Mouse (Mus musculus) kidney, adult 11 months (tissue): ENCODE measurements around the gene Arhgef28.

Experiments
- DNase-seq: peaks from one replicate; pipeline ENCODE4 v3.0.0; 2022

Gene Arhgef28

DNA sequence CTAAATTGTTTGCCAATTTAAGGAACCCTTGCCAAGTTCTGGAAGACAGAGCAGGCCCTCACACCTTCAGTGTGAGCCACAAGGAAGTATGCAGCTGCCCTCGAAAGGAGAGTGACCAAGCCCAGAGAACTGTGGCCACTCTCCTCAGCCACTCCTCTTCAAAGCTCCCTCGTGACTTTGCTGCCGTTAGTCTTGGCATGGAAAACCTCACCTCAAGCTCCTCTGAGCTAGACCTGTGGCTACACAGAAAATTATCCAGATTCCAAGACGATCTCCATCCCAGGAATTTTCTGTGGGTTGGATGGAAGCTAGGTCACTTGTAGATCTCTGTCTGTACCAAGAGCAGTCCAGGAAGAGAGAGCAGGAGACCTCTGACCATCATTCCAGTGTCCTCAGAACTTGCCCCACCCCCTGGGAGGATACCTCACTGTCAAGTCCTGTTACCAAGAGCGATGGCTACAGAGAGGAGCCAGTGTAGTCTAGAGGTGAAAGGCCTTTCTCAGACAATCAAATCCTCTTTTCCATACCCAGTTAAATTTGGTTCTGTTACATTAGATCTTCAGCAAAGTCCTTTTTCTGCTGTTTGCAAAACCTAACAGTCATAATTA lies 200.5 kb downstream of the Arhgef28 start:
- DNase-seq, result peak; percentile 60

DNA sequence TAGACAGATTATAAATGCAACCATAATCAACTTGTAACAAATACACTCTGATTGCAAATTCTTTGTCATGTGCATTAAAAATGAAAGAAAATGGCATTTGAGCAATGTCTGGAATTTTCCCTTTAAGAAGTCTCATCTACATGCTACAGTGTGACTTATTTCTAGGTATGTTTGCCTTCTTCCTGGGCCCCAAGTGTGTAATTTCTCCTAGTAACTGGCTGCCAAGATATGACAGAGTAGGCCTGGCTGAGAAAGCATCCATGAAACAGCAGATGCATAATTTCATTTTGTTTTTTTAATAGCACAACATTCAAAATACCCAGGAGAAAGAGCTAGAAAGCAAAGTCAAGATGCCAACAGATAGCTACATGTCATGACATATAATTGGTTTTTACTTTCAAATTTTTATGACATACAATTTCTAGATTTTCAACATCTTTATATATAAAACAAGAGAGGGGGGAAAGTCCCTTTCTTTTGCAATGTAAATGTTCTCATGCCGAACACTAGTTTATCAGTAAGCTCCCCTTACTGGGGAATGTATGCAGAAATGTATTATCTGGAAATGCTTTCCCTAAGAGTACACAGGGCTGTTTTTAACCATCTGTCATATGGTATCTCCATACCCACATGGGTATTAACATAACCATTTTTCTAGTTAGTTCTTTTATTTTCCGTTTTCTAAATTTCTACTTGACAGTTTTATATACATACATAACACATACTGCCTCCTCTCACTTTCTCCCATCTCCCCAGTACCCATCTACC lies 201.4 kb downstream of the Arhgef28 start:
- no peak for DNase-seq

DNA sequence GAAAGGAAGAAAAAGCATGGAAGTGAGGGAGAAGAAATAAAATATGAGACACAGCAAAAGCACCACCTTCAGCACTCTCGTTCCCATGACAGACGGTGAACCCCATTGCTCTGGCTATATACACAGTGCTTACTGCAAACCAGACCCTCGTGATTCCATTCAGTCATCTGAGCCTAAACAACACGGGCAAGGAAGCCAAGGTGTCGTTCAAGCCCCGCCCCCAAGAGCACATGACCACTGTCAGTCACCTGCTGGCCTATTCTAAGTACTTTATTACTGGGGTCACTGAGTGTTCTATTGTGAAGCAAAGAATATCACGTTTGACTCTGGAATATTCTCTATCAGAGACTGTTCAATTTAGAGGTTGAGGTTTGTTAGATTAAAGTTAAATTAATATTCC lies 202.5 kb downstream of the Arhgef28 start:
- DNase-seq, result no peak

DNA sequence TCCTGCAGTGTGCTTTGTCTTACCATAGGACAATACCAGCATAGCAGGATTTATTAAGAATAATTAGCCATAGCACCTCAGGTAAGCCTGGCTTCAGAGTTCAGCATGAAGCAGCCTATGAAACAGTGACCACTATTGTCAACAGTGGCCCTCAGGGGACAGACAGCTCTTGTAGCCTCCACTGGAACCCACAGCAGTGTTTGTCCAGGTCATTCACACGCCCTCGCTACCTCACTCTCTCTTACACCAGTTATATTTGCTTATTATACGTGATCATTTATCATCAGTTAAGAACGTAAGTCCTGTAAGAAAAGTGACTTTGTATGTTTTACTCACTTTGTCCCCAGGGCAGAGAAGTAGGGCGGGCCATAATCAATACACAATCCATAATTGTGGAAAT lies 203.6 kb downstream of the Arhgef28 start:
- DNase-seq, result no peak

DNA sequence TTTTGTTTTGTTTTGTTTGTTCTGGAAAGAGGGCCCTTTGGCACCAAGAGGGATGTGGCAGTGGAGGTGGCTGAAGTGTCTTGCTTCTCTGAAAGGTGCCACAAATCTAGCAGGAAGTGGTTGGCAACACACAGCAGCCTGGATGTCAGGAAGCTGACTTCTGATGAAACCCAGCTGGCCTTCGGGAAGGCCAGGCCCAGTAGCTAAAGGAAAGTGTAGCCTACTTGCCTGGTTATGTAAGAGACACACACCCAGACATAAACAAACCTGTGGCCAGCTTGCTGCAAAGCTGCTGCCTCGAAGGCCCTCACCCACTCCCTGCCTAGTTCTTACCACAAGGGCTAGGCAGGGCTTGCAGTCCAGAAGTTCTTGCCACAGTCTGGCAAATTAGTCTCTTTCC lies 204.1 kb downstream of the Arhgef28 start:
- no peak for DNase-seq

DNA sequence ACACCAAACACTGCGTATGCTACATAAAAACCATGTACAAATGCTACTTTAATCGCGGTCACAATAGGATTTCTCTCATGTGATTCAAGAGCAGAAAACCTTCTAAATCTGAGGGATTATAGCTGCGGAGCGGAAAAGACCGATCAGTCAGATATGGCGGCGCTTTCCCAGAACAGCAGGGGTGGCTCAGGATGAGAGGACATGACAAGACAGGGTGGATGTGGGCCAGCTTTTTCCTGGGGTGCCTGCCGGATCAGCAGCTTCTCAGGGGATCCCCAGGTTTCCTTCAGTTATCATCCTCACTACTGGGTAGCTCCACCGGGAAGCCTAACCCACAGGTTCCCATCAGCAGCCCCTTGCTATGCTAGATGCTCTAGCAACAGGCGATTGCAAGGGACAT lies 204.5 kb downstream of the Arhgef28 start:
- DNase-seq, result no peak

DNA sequence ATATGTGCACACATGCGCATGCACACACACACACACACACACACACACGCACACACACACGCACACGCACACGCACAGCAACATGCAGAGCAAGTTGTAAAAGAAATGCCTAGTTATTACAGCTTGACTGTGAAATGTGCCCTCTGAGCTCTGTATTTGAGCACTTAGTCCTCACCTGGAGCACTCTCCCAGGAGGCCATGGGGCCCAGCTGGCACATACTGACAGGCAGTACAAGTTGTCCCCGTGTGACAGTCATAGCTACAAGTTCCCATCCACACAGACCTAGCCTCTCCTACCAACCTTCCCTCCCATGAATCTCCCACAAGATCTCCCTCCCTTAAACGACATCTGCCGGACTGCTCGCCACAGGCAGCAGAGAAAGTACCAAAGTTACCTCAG lies 205.4 kb downstream of the Arhgef28 start:
- no peak for DNase-seq

DNA sequence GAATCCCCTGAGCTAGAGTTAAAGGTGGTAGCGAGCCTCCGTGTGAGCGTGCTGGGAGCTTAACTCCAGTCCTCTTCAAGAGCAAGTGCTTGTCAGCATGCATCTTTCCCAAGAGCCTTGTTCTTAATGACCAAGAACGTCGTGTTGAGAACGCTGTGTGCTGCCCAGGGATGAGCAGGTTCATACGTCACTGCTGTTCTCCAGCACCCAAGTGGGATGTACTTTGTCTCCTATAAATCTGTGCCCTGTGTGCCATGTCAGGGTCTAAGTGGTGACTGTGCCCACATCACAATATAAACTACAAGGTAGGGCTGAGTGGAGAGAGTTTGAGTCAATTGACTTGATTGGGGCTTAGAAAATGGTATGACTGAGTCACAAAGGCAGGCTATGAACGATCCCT lies 207.1 kb downstream of the Arhgef28 start:
- no peak for DNase-seq

DNA sequence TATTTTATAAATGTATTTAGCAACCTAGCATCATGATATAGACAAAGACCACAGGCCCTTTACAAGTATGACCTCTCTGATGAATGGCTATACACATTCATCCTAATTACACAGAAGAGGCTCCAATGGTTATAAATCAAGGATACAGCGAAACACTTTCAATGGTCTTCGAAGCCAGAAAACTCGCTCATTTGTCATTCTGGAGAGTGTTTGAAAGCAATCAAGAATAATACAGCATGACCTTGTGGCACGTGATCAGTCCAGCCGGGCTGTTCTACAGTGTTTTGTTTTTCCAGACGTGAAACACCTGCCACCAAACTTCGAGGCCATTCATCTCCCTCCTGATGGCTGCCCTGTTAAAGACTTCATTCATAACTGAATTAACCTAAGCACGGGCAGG lies 207.7 kb downstream of the Arhgef28 start:
- DNase-seq, result no peak

DNA sequence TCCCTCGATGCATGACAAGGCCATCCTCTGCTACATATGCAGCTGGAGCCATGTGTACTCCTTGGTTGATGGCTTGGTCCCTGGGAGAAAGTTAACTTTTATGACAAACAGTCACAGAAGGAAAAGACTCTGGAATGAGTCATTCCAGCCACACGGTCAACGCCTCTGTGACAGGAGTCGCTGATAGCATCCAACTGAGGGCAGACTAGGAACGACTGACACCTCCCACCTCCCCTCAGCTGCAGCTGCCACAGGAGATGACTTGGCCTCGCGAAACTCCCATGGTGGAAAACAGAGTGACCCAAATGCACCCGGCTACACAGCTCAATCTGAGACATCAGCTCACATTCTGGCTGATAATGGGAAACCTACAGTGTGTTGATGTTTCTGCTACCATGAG lies 215.3 kb downstream of the Arhgef28 start:
- DNase-seq, result no peak

DNA sequence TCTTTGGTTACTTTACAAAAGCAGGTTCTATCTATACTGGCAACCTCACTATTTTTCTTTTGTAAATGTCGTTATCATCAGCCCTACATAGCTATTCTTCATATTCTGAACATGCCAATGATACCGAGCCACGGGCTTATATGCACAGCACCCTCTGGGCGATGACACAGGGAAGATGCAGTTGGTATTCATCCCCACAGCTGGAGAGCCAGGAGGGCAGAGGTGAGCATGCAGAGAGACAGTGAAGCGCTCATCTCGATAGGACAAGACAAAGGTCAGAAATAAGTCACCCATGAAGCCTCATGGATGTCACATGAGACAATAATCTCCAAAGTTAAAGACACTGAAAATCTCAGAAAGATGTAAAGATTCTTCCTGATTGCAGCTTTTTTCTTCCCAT lies 217.4 kb downstream of the Arhgef28 start:
- no peak for DNase-seq

DNA sequence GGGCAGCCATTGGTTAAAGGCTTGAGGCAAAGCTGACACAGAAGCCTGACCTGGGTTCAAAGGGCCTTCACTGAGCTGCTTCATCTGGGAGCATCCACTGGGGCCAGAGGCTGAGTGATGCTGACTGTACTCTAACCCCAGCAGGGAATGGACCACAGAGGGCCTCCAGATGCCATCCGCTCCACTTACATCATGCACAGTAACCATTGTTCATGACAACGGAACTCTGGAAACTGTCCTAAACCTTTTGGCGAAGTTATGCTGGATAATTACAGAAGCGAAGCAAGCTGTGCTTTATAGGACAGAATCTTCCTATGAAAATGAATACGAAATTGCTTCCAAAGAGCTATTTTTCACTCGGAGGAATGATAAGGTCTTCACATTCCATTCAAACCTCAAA lies 219.5 kb downstream of the Arhgef28 start:
- no peak for DNase-seq

DNA sequence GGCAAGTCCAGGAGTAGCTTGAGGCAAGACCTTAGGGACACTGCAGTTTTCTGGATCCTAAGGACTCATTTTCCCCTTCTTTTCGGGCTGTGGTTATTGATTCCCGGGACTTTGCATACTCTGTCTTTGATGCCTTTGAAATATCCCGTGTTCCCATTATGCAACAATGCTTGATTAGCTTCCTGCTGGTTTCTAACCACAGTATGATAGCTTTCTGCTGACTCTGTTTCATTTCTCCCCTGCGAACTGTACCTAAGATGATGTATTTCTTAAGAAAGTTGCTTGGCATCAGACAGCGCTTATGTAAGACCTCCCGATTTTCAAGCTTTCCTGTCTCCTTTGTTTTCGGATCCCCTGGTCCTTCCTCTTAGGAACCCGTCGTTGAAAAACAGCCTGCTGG lies 229.1 kb downstream of the Arhgef28 start:
- no peak for DNase-seq

DNA sequence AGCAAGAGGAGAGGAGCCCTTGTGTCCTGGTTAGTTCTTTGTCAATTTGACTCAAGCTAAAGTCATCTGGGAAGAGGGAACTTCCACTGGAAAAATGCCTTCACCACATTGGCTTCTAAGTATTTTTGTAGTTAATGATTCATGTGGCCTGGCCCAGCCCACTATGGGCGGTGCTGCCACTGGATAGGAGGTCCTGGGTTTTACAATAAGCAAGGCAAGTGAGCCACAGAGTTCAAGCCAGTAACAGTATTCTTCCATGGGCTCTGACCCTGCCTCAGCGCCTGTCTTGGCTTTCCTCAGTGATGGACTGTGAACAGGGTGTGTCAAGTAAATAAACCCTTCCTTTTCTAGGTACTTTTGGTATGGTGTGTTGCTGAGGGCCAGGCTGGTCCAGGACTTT lies 229.6 kb downstream of the Arhgef28 start:
- DNase-seq, result peak; percentile 79

DNA sequence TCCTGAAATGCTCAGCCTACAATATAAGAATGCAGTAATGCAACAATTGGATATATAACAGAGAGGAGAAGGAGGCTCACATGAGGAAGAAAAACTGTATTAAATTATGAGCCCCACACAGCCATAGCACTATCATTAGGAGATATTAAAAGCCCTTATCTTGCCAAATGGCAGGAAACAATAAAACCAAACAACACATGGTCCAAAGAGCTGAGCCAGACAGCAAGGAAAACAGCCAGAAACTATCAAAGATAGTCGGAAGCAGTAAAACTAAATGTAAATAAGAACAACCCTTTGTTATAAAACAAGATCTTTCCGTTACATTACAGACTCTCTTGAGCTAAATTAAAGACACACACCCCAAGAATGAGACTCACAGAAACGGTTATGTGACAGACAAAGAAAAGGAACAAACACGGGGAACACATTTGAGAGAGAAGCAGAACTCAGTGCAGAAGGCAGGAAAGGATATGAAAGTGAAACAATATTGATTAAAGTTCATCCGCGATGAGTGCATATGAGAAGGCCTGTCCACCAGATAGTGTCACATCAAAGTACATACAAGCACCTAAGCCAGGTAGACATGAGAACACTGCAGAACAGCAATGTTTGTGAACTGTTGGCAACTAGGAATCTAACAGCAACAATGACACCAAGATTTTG lies 231.6 kb downstream of the Arhgef28 start:
- no peak for DNase-seq

DNA sequence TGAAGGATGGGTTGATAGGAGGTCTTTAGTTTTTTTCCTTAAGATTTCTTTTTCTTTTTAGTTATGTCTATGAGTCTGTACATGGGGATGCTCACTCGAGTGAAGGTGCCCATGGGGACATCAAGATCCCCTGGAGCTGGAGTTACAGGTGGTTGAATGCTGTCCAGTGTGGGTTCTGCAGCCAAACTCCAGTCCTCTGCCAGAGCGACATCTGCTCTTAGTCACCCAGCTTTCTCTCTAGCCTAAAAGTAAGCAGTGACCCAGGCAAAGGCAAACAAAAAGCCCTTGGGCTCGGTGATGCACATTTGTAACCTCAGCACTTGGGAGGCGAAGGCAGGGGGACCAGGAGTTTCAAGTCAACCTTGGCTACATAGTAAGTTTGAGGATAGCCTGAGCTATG lies 232.3 kb downstream of the Arhgef28 start:
- DNase-seq, result no peak

DNA sequence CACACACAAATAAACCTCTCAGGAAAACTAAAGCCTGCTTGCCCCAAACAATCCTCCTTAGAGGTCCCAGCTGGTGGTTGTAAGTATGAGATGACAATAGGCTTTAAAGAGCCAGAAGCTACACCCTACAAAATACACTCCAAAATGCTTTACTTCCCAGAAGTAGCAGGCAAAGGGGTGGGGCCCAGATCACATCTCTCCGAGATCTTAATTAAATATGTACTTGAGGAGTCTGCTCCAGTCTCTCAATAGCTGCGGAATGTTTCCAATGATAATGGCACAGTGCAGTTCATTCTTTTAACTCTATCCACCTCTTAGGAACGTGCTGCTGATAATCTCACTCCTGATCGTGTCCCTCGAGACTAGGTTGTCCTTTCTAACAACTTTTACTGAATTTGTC lies 240.2 kb downstream of the Arhgef28 start:
- DNase-seq, result no peak

DNA sequence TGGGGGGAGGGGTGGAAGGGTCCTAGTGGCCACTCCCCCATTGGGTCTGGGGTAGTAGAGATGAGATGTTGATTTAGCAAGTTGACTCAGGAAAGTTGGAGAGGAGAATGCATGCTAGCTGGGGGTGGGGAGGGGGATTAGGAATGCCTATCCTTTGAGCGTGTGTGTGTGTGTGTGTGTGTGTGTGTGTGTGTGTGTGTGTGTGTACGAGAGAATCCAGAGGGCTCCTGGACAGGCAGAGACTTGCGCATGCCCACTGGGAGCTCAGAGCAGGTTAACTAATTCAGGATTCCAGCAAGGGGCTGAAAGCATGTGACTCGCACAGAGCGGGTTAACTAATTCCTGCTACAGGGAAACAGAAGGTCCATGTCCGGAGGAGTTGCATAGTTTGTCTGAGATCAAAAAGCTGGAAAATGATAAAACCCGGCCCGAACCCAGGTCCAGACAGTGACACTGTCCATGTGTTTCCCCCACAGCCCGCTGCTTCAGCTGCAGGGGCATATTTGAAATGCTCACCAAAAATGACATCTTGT lies 241.3 kb downstream of the Arhgef28 start:
- DNase-seq, result no peak

DNA sequence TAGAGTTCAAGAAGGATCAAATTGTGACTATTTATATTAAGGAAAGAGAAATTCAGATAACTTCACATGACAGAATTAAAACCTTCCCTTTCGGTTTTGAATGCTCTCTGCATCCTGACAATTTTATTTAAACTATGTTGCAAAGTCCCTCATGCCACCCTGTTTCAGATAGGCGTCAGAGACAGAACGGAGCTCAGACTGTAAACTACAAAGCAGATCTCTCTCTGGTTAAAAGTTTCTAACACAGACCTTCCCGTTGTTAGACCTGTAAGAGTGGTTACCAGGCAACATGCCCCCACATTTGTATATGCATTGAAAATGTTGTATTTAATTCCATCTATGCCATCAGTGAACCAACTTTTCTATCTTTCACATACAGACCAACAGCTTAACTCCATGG lies 246.1 kb downstream of the Arhgef28 start:
- DNase-seq, result no peak

DNA sequence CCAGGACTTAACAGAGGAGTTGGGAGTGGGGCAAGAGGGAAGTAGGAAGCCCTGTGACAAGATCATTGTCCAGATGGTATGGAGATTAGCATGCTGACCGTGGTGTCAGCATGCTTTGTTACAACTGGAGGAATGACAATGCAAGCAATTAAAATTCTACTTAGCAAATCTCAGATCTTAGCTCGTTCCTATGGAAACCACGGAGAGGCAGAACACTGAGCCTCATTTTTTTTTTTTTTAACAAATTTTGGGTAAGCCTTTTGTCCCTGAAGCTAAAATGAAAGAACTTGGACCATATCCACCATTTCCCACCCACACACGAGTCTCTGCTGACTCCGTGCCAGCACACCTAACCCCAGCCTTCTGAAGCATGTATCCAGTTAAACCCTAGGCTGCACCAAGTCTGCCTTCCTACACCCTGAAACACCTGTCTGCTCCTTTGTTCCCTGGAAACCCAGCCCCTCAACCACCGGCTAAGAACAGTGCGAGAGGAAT lies 246.8 kb downstream of the Arhgef28 start:
- DNase-seq, result no peak

DNA sequence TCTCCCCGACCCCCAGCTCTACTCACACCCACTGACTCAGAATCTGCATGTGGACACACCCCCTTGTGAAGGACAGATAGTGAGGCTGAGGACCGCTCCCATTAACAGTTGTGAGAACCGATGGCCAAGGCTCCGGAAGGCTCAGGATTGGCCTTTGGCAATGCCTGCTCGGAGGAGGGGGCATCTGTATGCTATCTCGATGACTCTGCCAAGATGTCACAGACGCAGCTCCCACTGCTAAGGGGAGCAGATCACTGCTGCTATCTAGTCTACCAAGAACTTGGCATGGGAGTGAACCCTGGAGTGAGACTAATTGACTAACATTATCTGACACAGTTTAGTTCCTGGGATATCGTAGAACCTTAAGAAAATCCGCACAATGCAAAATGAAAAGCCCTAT lies 250.5 kb downstream of the Arhgef28 start:
- DNase-seq, result no peak

DNA sequence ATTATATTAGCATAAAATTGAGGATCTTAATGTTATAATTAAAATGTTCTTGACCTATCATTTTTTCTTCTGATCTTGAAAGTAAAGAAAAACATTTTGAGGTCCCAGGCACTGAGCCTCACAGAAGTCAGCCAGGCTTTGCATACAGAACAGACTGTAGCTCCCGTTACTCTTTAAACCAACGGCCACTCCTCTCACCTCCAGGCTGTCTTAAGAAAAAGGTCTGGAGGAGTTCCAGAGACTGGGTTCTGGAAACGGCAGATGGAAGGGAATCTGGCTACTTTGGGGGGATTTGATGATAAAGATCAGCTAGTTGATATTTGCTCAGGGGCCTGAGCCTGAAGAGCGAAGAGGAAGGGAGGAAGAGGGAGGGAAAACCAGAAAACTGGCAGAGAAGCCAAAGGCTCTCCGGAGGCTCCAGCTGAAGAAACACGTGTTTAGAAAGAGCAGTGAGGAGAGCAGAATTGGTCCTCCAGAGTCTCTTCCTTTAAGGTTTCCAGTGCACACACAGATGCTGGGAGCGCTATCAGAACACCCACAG lies 251.2 kb downstream of the Arhgef28 start:
- no peak for DNase-seq

DNA sequence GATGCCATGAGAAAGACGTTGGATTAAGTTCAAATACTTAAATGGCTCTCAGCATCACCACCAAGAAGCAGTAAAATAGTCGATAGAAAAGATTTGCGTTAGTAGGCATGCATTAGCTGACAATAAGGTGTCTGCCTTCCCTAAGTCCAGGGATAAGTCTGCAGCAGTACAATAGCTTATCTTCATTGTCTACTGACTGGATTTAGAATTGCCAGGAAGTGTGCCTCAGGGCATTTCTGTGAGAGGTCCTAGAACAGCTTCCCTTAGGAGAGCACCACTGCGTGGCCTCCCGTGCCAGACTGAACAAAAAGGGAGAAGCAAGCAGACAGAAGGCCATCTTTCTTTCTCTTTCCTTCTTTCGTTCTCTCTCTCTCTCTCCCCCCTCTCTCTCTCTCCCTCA lies 252.2 kb downstream of the Arhgef28 start:
- no peak for DNase-seq

DNA sequence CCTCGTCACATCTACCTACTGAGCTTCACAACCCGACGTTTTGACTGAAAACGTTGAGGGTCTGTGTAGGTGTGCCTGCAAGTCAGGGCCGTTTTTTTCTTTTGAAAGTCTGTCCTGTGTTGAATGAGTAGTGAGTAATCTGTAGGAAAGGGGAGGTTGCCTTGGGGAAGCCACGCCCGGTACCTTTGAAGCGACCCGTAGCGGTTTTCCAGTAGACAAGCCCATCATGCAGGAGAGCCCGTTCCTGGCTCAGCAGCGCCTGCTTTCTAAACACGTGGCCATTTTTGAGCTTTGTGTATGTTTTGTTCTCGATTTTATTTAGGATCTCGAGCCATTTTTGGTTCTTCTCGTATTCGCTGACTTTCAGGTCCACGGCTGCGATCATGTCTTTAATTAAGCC lies 252.7 kb downstream of the Arhgef28 start:
- DNase-seq, result no peak
